Mouse (Mus musculus): Measurements from ENCODE around the gene Prdm2.

DNA sequence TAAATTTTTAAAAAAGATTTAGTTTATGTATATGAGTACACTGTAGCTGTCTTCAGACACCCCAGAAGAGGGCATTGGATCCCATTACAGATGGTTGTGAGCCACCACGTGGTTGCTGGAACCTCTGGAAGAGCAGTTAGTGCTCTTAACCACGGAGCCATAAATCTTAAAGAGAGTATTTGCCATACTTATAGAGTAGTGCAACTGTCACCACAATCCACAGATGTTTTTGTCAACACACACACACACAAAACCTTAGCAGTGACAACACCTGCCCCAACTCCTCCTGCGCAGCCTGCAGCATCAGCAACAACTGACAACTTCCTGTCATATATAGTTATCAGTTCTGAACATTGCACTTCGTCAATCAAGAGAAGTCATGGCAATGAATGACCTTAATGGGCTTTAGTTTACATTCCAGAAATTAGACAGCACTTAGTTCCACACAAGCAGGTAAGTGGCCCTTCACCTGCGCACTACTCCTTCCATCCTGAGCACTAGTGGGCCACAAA is 14.9 kb downstream of the Prdm2 start:
- no peak for TF ChIP-seq CTCF (IDR thresholded peaks at IDR 0.05; ENCODE audit: control insufficient read depth, insufficient read depth, insufficient read length)
- no peak for TF ChIP-seq MAX (IDR thresholded peaks at IDR 0.05)
- no peak for TF ChIP-seq MYOG (IDR thresholded peaks at IDR 0.05; ENCODE audit: control insufficient read depth, extremely low read depth, insufficient read length)
- TF ChIP-seq CEBPB (IDR thresholded peaks at IDR 0.05; ENCODE audit: low read depth): no peak

All from C2C12 (cell line).